Mouse (Mus musculus) Patski (cell line): ENCODE measurements at regions not wholly inside any gene's neighbourhood (a gene's known extent, or its start where the extent isn't known, plus 50 kb on each side); places are given as distances from the start of the nearest gene placed in this dataset.

Experiments used
- ATAC-seq: fragments of 100-300 bp; one replicate; pipeline ENCODE4 v1.8.0; 2021
- CTCF ChIA-PET: fragments of 350-600 bp; sonication (Branson Sonifier 250); formaldehyde crosslinking; loops from one replicate; lab custom pipeline; 2022; ENCODE audit warnings: inconsistent platforms; lab: Charles Lee
- POLR2A ChIA-PET: fragments of 350-600 bp; sonication (Branson Sonifier 250); formaldehyde crosslinking; loops from one replicate; lab custom pipeline; 2022; ENCODE audit warnings: antibody characterized with exemption, inconsistent platforms; lab: Charles Lee
- DNase-seq: peaks from one replicate; pipeline ENCODE4 v3.0.0-alpha.2; 2011; ENCODE audit warnings: low read depth, low spot score
- H3K27me3 ChIP-seq: fragments of 371-371 bp; one replicate; pipeline ENCODE4 v1.5.1; 2021
- CTCF ChIP-seq: fragments of 100-300 bp; IDR thresholded peaks from one replicate; pipeline ENCODE4 v1.5.1; 2021
- in situ Hi-C: fragments of 300-500 bp; cut with MboI; formaldehyde crosslinking; loops from 3 replicates; pipeline ENCODE4 v1.11.1; 2018; ENCODE audit warnings: low pct_unique_long_range_greater_than_20kb, mixed read lengths

- no peaks in the 10 kb centered on the region for H3K27me3 ChIP-seq
- in situ Hi-C loops = no loop called here
- ATAC-seq (no peak), DNase-seq (no peak)
- TF ChIP-seq CTCF = no peak
- ChIA-PET CTCF (no interaction called here), POLR2A (interaction anchor here (0.6 kb wide), 1 partner anchor 49 kb away, joined by 3 read pairs; no protein-coding TSS in a partner anchor)
Measured at GRCm38 (mm10) chr5:28563401-28563800, 96.3 kb upstream of the Shh start.

DNA sequence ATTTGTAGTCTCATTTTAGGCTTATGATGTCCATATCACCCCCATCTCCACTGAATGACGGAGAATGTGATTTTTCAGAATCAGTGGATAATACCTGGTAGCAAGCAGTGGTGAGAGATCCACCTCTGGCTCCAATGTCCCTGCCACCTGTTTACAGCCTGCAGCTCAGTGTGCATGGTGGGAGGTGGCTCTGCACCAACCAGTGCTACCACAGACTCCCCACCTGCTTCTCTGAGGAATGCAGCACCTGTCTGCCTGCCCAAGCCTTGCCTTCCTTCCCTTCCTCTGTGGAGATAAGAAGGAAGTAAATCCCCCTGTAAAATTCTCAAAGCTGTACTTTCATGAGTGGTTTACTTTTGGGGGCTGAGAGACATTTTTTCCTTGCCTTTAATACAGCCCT is 95.9 kb upstream of the Shh start:
- no peaks in the 10 kb centered on the region for H3K27me3 ChIP-seq
- ChIA-PET POLR2A (interaction anchor here (0.6 kb wide), 1 partner anchor 49 kb away, joined by 3 read pairs; no protein-coding TSS in a partner anchor), CTCF (no interaction called here)
- DNase-seq (no peak), ATAC-seq (no peak)
- in situ Hi-C loops = no loop called here
- TF ChIP-seq CTCF = no peak

DNA sequence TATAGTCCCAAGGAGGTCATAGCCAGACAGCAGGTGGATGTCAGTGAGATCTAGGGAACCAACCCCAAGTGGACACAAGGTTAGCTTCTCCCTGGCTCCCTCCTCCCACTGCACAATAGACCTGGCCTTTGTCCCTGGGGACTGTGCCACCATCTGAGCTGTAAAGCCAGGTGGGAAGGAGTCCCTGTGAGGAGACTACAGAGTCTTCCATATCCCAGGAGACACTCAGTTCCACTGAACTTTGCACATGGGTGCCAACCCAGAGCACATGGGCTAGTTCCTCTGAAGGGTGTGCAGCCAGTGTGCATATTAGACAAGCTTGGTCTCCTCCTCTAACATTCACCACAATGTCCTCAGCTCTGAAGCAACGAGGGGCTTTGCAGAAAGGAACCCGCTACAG is 86.5 kb upstream of the Shh start:
- no peaks in the 10 kb centered on the region for H3K27me3 ChIP-seq
- ChIA-PET POLR2A (no interaction called here), CTCF (no interaction called here)
- in situ Hi-C loops = no loop called here
- DNase-seq = no peak
- TF ChIP-seq CTCF = no peak
- ATAC-seq = no peak

- ChIA-PET POLR2A (interaction anchor here (0.5 kb wide), 1 partner anchor 73 kb away, joined by 3 read pairs; no protein-coding TSS in a partner anchor), CTCF (no interaction called here)
- DNase-seq = no peak
- no peak for TF ChIP-seq CTCF
- peaks cover 5% of the 10 kb centered on the region for H3K27me3 ChIP-seq
- no peak for ATAC-seq
- in situ Hi-C loops = no loop called here
Measured at GRCm38 (mm10) chr5:28530202-28530855, 63.3 kb upstream of the Shh start.

- ChIA-PET POLR2A (no interaction called here), CTCF (no interaction called here)
- DNase-seq (no peak), ATAC-seq (no peak)
- no peaks in the 10 kb centered on the region for H3K27me3 ChIP-seq
- in situ Hi-C loops = no loop called here
- no peak for TF ChIP-seq CTCF
Measured at GRCm38 (mm10) chr5:28526435-28526834, 59.4 kb upstream of the Shh start.

- POLR2A ChIA-PET = no interaction called here
- in situ Hi-C loops = no loop called here
- CTCF ChIA-PET = no interaction called here
- ATAC-seq (no peak), DNase-seq (no peak)
- peaks cover 5% of the 10 kb centered on the region for H3K27me3 ChIP-seq
- no peak for TF ChIP-seq CTCF
Measured at GRCm38 (mm10) chr5:28520800-28521707, 54.0 kb upstream of the Shh start.

DNA sequence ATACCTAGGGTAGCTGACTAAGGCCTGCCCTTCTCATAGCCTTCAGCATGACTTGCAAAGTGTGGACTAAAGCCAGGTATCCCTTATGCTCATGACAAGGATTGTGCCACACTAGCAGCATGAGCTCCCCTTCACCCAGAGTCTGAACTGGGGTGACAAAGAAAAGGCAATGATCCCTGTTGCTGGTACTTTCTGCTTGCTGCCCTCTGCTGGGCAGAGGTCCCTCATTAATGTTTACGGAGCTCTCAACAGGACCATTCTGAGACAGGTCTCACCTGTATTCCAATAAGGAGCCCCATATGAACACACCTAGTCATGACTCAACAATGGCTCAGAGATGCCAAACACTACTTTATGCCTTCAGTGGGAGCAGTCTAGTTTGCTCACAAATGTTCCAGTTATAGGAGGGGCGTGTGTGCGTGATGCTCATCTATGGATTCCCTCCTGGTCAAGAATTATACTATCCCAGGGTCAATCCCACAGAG is 52.0 kb upstream of the Shh start:
- peaks cover 22% of the 10 kb centered on the region for H3K27me3 ChIP-seq
- ATAC-seq = no peak
- ChIA-PET CTCF (no interaction called here), POLR2A (no interaction called here)
- no peak for TF ChIP-seq CTCF
- no peak for DNase-seq
- in situ Hi-C loops = no loop called here
